Mouse (Mus musculus): ENCODE results near the gene Gm1043. TPM values are rescaled to one million over a fixed set of nuclear protein-coding genes. Genes with fewer than 3 reads are reported as not detected.

Gm1043 gene
- polyA plus RNA-seq, 1 experiment: not detected

GRCm38 (mm10) chr5:37225708-37226107 lies 140.5 kb downstream of the Gm1043 start:
- Histone ChIP-seq H3K27ac (replicated peaks; ENCODE audit: low read depth, low read length) (no peak overlapping the region), H3K4me1 (ENCODE audit: control insufficient read depth, insufficient read depth, insufficient read length, low read length) (no peaks in the 10 kb centered on the region), H3K4me3 (ENCODE audit: insufficient read depth, low read depth, low read length) (no peak overlapping the region)

GRCm38 (mm10) chr5:37227956-37228680 lies 142.9 kb downstream of the Gm1043 start:
- Histone ChIP-seq H3K27ac (replicated peaks; ENCODE audit: low read depth, low read length) (no peak overlapping the region), H3K4me3 (ENCODE audit: insufficient read depth, low read depth, low read length) (no peak overlapping the region), H3K4me1 (ENCODE audit: control insufficient read depth, insufficient read depth, insufficient read length, low read length) (no peaks in the 10 kb centered on the region)

- no peaks in the 10 kb centered on the region for H3K4me1 ChIP-seq (ENCODE audit: control insufficient read depth, insufficient read depth, insufficient read length, low read length)
- no peak overlapping the region for H3K4me3 ChIP-seq (ENCODE audit: insufficient read depth, low read depth, low read length)
- no peak overlapping the region for H3K27ac ChIP-seq (replicated peaks; ENCODE audit: low read depth, low read length)
Observed at GRCm38 (mm10) chr5:37228894-37229293, 143.7 kb downstream of the Gm1043 start.

- Histone ChIP-seq H3K4me1 (ENCODE audit: control insufficient read depth, insufficient read depth, insufficient read length, low read length) (no peaks in the 10 kb centered on the region), H3K4me3 (ENCODE audit: insufficient read depth, low read depth, low read length) (no peak overlapping the region), H3K27ac (replicated peaks; ENCODE audit: low read depth, low read length) (no peak overlapping the region)
Observed at GRCm38 (mm10) chr5:37233010-37233557, 147.9 kb downstream of the Gm1043 start.

- H3K4me3 ChIP-seq (ENCODE audit: insufficient read depth, low read depth, low read length): no peak overlapping the region
- H3K4me1 ChIP-seq (ENCODE audit: control insufficient read depth, insufficient read depth, insufficient read length, low read length): no peaks in the 10 kb centered on the region
- H3K27ac ChIP-seq (replicated peaks; ENCODE audit: low read depth, low read length): no peak overlapping the region
Observed at GRCm38 (mm10) chr5:37238654-37239053, 153.5 kb downstream of the Gm1043 start.

- H3K4me3 ChIP-seq (ENCODE audit: insufficient read depth, low read depth, low read length): no peak overlapping the region
- no peaks in the 10 kb centered on the region for H3K4me1 ChIP-seq (ENCODE audit: control insufficient read depth, insufficient read depth, insufficient read length, low read length)
- H3K27ac ChIP-seq (replicated peaks; ENCODE audit: low read depth, low read length): no peak overlapping the region
Observed at GRCm38 (mm10) chr5:37240550-37240949, 155.4 kb downstream of the Gm1043 start.

- H3K27ac ChIP-seq (replicated peaks; ENCODE audit: low read depth, low read length): no peak overlapping the region
- no peak overlapping the region for H3K4me3 ChIP-seq (ENCODE audit: insufficient read depth, low read depth, low read length)
- no peaks in the 10 kb centered on the region for H3K4me1 ChIP-seq (ENCODE audit: control insufficient read depth, insufficient read depth, insufficient read length, low read length)
Observed at GRCm38 (mm10) chr5:37241224-37241623, 156.1 kb downstream of the Gm1043 start.

- no peak within 1 kb of the TSS for H3K27ac ChIP-seq (replicated peaks; ENCODE audit: low read depth, low read length)
- no peaks in the 10 kb centered on the region for H3K4me1 ChIP-seq (ENCODE audit: control insufficient read depth, insufficient read depth, insufficient read length, low read length)
- H3K4me3 ChIP-seq (ENCODE audit: insufficient read depth, low read depth, low read length): no peak within 1 kb of the TSS
Observed at GRCm38 (mm10) chr5:37241651-37242151, 156.5 kb downstream of the Gm1043 start, which contains the start of gene Crmp1. TSS of gene Crmp1 (plus strand) at chr5:37241940.

- Histone ChIP-seq H3K4me3 (ENCODE audit: insufficient read depth, low read depth, low read length) (no peak overlapping the region), H3K27ac (replicated peaks; ENCODE audit: low read depth, low read length) (no peak overlapping the region), H3K4me1 (ENCODE audit: control insufficient read depth, insufficient read depth, insufficient read length, low read length) (no peaks in the 10 kb centered on the region)
Observed at GRCm38 (mm10) chr5:37242360-37243168, 157.4 kb downstream of the Gm1043 start.

- H3K4me1 ChIP-seq (ENCODE audit: control insufficient read depth, insufficient read depth, insufficient read length, low read length): no peaks in the 10 kb centered on the region
- no peak overlapping the region for H3K4me3 ChIP-seq (ENCODE audit: insufficient read depth, low read depth, low read length)
- H3K27ac ChIP-seq (replicated peaks; ENCODE audit: low read depth, low read length): no peak overlapping the region
Observed at GRCm38 (mm10) chr5:37243169-37243886, 158.2 kb downstream of the Gm1043 start.

- Histone ChIP-seq H3K27ac (replicated peaks; ENCODE audit: low read depth, low read length) (no peak overlapping the region), H3K4me3 (ENCODE audit: insufficient read depth, low read depth, low read length) (no peak overlapping the region), H3K4me1 (ENCODE audit: control insufficient read depth, insufficient read depth, insufficient read length, low read length) (no peaks in the 10 kb centered on the region)
Observed at GRCm38 (mm10) chr5:37244161-37244560, 159.0 kb downstream of the Gm1043 start.

GRCm38 (mm10) chr5:37244666-37245242 lies 159.6 kb downstream of the Gm1043 start:
- Histone ChIP-seq H3K4me3 (ENCODE audit: insufficient read depth, low read depth, low read length) (no peak overlapping the region), H3K4me1 (ENCODE audit: control insufficient read depth, insufficient read depth, insufficient read length, low read length) (no peaks in the 10 kb centered on the region), H3K27ac (replicated peaks; ENCODE audit: low read depth, low read length) (no peak overlapping the region)

GRCm38 (mm10) chr5:37245651-37246050 lies 160.5 kb downstream of the Gm1043 start:
- Histone ChIP-seq H3K4me1 (ENCODE audit: control insufficient read depth, insufficient read depth, insufficient read length, low read length) (no peaks in the 10 kb centered on the region), H3K4me3 (ENCODE audit: insufficient read depth, low read depth, low read length) (peak overlapping the region; percentile 35), H3K27ac (replicated peaks; ENCODE audit: low read depth, low read length) (no peak overlapping the region)

GRCm38 (mm10) chr5:37246138-37246910 lies 161.2 kb downstream of the Gm1043 start:
- Histone ChIP-seq H3K4me1 (ENCODE audit: control insufficient read depth, insufficient read depth, insufficient read length, low read length) (no peaks in the 10 kb centered on the region), H3K27ac (replicated peaks; ENCODE audit: low read depth, low read length) (no peak overlapping the region)

More at GRCm38 (mm10) chr5:37246138-37246910, 161.2 kb downstream of the Gm1043 start:
- peak overlapping the region; percentile 35 for H3K4me3 ChIP-seq (ENCODE audit: insufficient read depth, low read depth, low read length)
